In the genomic region with DNA sequence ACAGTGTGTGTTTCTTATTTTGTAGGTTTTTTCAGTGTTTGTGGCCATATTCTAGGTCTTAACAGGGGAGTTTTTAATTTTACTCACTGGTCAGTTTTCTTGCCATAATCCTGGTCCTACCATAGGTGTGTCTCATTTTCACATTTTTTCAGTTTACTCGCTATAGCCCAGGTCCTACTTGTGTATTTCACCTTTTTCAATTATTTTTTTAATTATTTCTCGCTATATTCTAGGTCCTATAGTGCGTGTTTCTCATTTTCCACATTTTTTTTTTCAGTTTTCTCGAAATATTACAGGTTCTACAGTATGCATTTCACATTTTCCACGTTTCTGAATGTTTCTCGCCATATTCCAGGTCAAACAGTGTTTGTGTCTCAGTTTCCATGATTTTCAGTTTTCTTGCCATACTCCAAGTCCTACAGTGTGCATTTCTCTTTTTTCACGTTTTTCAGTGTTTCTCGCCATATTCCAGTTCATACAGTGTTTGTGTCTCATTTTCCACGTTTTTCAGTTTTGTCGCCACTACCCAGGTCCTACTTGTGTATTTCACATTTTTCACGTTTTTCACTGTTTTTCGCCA, we compare ENCODE assay signal across 7 mouse cellular contexts.
DNase-seq lines count a peak whose midpoint lies in the region; ATAC-seq lines count a peak whose summit lies in the region.
"Not testable (repeated sequence)": the region's sequence is repeated elsewhere in the genome, so short reads cannot be mapped to it uniquely, and the experiment has no call there.

No protein-coding gene starts in this region.

- H3K4me1 ChIP-seq in hindbrain, embryonic 13.5 days (replicated peaks); limb, embryonic 11.5 days (ENCODE audit: control insufficient read depth, insufficient read depth, low read length): not testable (repeated sequence)

- not testable (repeated sequence) for H3K27ac ChIP-seq in hindbrain, embryonic 13.5 days; limb, embryonic 11.5 days (replicated peaks; ENCODE audit: low read depth, low read length)

- H3K4me3 ChIP-seq in hindbrain, embryonic 13.5 days; limb, embryonic 11.5 days (ENCODE audit: low read depth, low read length): not testable (repeated sequence)

- WGBS in hindbrain, embryonic 13.5 days = 75% methylated on average over 12 of the region's 12 CpGs
- WGBS in limb, embryonic 11.5 days = 81% methylated on average over 12 of the region's 12 CpGs

- peak; percentile 46; the same call in 1 of the 2 replicates for ATAC-seq in hindbrain, embryonic 13.5 days (ENCODE audit: low FRiP score)
- ATAC-seq in limb, embryonic 11.5 days (ENCODE audit: insufficient number of reproducible peaks, low FRiP score, low TSS enrichment, low read depth) = peak; percentile 73; the same call in 1 of the 2 replicates
- peak; percentile 68 for ATAC-seq in megakaryocyte-erythroid progenitor cell, adult 5-6 weeks (replicated peaks; ENCODE audit: low FRiP score, low TSS enrichment, poor library complexity, severe bottlenecking)

- H3K4me2 ChIP-seq in hindbrain, embryonic 13.5 days; limb, embryonic 11.5 days (ENCODE audit: low read depth, severe bottlenecking): not testable (repeated sequence)

- H3K27me3 ChIP-seq in hindbrain, embryonic 13.5 days; limb, embryonic 11.5 days (ENCODE audit: control insufficient read depth, insufficient read depth, low read length): not testable (repeated sequence)

- not testable (repeated sequence) for H3K36me3 ChIP-seq in hindbrain, embryonic 13.5 days; limb, embryonic 11.5 days (ENCODE audit: control insufficient read depth, insufficient read depth, low read length)

- H3K9me3 ChIP-seq in hindbrain, embryonic 13.5 days = peaks cover 47% of the 10 kb centered on the region
- peaks cover 21% of the 10 kb centered on the region for H3K9me3 ChIP-seq in limb, embryonic 11.5 days (ENCODE audit: control insufficient read depth, low read length)

- not testable (repeated sequence) for H3K9ac ChIP-seq in hindbrain, embryonic 13.5 days; limb, embryonic 11.5 days (ENCODE audit: low read length)

- DNase-seq in MN1 (ENCODE audit: low spot score) = peak; percentile 56
- peak; percentile 63 for DNase-seq in embryo, embryonic 11.5 days (ENCODE audit: low read depth, low spot score)
- DNase-seq in forelimb bud, embryonic 11.5 days (ENCODE audit: low read depth, low spot score) = peak; percentile 92
- not testable (repeated sequence) for DNase-seq in limb, embryonic 11.5 days (ENCODE audit: low spot score)
- peak; percentile 21 for DNase-seq in retina, embryonic 14.5 days (ENCODE audit: low spot score)
